Mouse (Mus musculus): ENCODE data around the gene 1700008O03Rik. TPM values are rescaled to one million over a fixed set of nuclear protein-coding genes. Genes with fewer than 3 reads are reported as not detected.

The 1700008O03Rik gene
- total and polyA plus RNA-seq, 3 experiments, result 0.12 to 0.25 (median 0.21) TPM

- intact Hi-C loops (cut with DNase I), result no loop called here
- no peak for TF ChIP-seq CTCF (IDR thresholded peaks at IDR 0.05)
- TF ChIP-seq EP300 (IDR thresholded peaks at IDR 0.05; ENCODE audit: insufficient read depth, low read depth, low read length), result no peak
- TF ChIP-seq POLR2A (IDR thresholded peaks at IDR 0.05; ENCODE audit: insufficient read depth, low read depth, low read length), result no peak
Observed at GRCm38 (mm10) chr7:44336046-44337021, 49.3 kb downstream of the 1700008O03Rik start.

GRCm38 (mm10) chr7:44335031-44335878 is 50.4 kb downstream of the 1700008O03Rik start:
- no peaks in the 10 kb centered on the region for H3K36me3 ChIP-seq (ENCODE audit: control insufficient read depth, insufficient read depth, low read length)
- TF ChIP-seq EP300 (IDR thresholded peaks at IDR 0.05; ENCODE audit: insufficient read depth, low read depth, low read length) (no peak), POLR2A (IDR thresholded peaks at IDR 0.05; ENCODE audit: insufficient read depth, low read depth, low read length) (no peak), CTCF (IDR thresholded peaks at IDR 0.05) (no peak)
- H3K4me1 ChIP-seq (ENCODE audit: control insufficient read depth, insufficient read depth, low read length), result no peaks in the 10 kb centered on the region
- peaks cover 6% of the 10 kb centered on the region for H3K27me3 ChIP-seq (ENCODE audit: control insufficient read depth, insufficient read depth, low read length)
- 8% methylated on average over 21 of the region's 40 CpGs for WGBS
- H3K79me2 ChIP-seq (replicated peaks; ENCODE audit: control insufficient read depth, insufficient read depth, low read length), result no peaks in the 10 kb centered on the region
- no peak overlapping the region for H3K9ac ChIP-seq (ENCODE audit: low read depth, low read length)
- intact Hi-C loops (cut with DNase I), result no loop called here
- no peak overlapping the region for H3K4me3 ChIP-seq
- H3K27ac ChIP-seq, result no peak overlapping the region
- no peak for DNase-seq

More at GRCm38 (mm10) chr7:44336046-44337021, 49.3 kb downstream of the 1700008O03Rik start:
- no peak for DNase-seq
- no peaks in the 10 kb centered on the region for H3K4me1 ChIP-seq (ENCODE audit: control insufficient read depth, insufficient read depth, low read length)
- H3K27ac ChIP-seq, result no peak overlapping the region
- H3K79me2 ChIP-seq (replicated peaks; ENCODE audit: control insufficient read depth, insufficient read depth, low read length), result no peaks in the 10 kb centered on the region
- H3K9ac ChIP-seq (ENCODE audit: low read depth, low read length), result no peak overlapping the region
- no peak overlapping the region for H3K4me3 ChIP-seq
- WGBS, result 6% methylated on average over 35 of the region's 54 CpGs
- no peaks in the 10 kb centered on the region for H3K36me3 ChIP-seq (ENCODE audit: control insufficient read depth, insufficient read depth, low read length)
- H3K27me3 ChIP-seq (ENCODE audit: control insufficient read depth, insufficient read depth, low read length), result peaks cover 6% of the 10 kb centered on the region

- peaks cover 6% of the 10 kb centered on the region for H3K27me3 ChIP-seq (ENCODE audit: control insufficient read depth, insufficient read depth, low read length)
- no peak overlapping the region for H3K9ac ChIP-seq (ENCODE audit: low read depth, low read length)
- no peak overlapping the region for H3K4me3 ChIP-seq
- no peaks in the 10 kb centered on the region for H3K36me3 ChIP-seq (ENCODE audit: control insufficient read depth, insufficient read depth, low read length)
- H3K79me2 ChIP-seq (replicated peaks; ENCODE audit: control insufficient read depth, insufficient read depth, low read length), result no peaks in the 10 kb centered on the region
- DNase-seq, result no peak
- WGBS, result 61% methylated on average over 14 of the region's 14 CpGs
- TF ChIP-seq EP300 (IDR thresholded peaks at IDR 0.05; ENCODE audit: insufficient read depth, low read depth, low read length) (no peak), POLR2A (IDR thresholded peaks at IDR 0.05; ENCODE audit: insufficient read depth, low read depth, low read length) (no peak), CTCF (IDR thresholded peaks at IDR 0.05) (no peak)
- H3K27ac ChIP-seq, result no peak overlapping the region
- intact Hi-C loops (cut with DNase I), result no loop called here
- no peaks in the 10 kb centered on the region for H3K4me1 ChIP-seq (ENCODE audit: control insufficient read depth, insufficient read depth, low read length)
Observed at GRCm38 (mm10) chr7:44334139-44334538, 51.5 kb downstream of the 1700008O03Rik start.

GRCm38 (mm10) chr7:44332336-44332735 is 53.3 kb downstream of the 1700008O03Rik start:
- Histone ChIP-seq H3K36me3 (ENCODE audit: control insufficient read depth, insufficient read depth, low read length) (no peaks in the 10 kb centered on the region), H3K27me3 (ENCODE audit: control insufficient read depth, insufficient read depth, low read length) (peaks cover 6% of the 10 kb centered on the region), H3K27ac (no peak overlapping the region), H3K4me3 (no peak overlapping the region), H3K9ac (ENCODE audit: low read depth, low read length) (no peak overlapping the region), H3K4me1 (ENCODE audit: control insufficient read depth, insufficient read depth, low read length) (no peaks in the 10 kb centered on the region), H3K79me2 (replicated peaks; ENCODE audit: control insufficient read depth, insufficient read depth, low read length) (no peaks in the 10 kb centered on the region)
- no peak for DNase-seq
- intact Hi-C loops (cut with DNase I), result no loop called here
- WGBS, result 31% methylated on average over 3 of the region's 3 CpGs
- TF ChIP-seq POLR2A (IDR thresholded peaks at IDR 0.05; ENCODE audit: insufficient read depth, low read depth, low read length), result no peak
- TF ChIP-seq EP300 (IDR thresholded peaks at IDR 0.05; ENCODE audit: insufficient read depth, low read depth, low read length), result no peak
- no peak for TF ChIP-seq CTCF (IDR thresholded peaks at IDR 0.05)

- TF ChIP-seq CTCF (IDR thresholded peaks at IDR 0.05), result no peak
- no peak for TF ChIP-seq POLR2A (IDR thresholded peaks at IDR 0.05; ENCODE audit: insufficient read depth, low read depth, low read length)
- TF ChIP-seq EP300 (IDR thresholded peaks at IDR 0.05; ENCODE audit: insufficient read depth, low read depth, low read length), result no peak
- H3K4me3 ChIP-seq, result no peak overlapping the region
- H3K9ac ChIP-seq (ENCODE audit: low read depth, low read length), result no peak overlapping the region
- H3K79me2 ChIP-seq (replicated peaks; ENCODE audit: control insufficient read depth, insufficient read depth, low read length), result no peaks in the 10 kb centered on the region
- H3K27ac ChIP-seq, result no peak overlapping the region
- H3K27me3 ChIP-seq (ENCODE audit: control insufficient read depth, insufficient read depth, low read length), result no peaks in the 10 kb centered on the region
- DNase-seq, result no peak
- WGBS, result 35% methylated on average over 6 of the region's 6 CpGs
- no peaks in the 10 kb centered on the region for H3K36me3 ChIP-seq (ENCODE audit: control insufficient read depth, insufficient read depth, low read length)
- H3K4me1 ChIP-seq (ENCODE audit: control insufficient read depth, insufficient read depth, low read length), result no peaks in the 10 kb centered on the region
- intact Hi-C loops (cut with DNase I), result no loop called here
Observed at GRCm38 (mm10) chr7:44326614-44327013, 59.0 kb downstream of the 1700008O03Rik start.
